Mouse (Mus musculus) C2C12 (cell line): ENCODE measurements at regions not wholly inside any gene's neighbourhood (a gene's known extent, or its start where the extent isn't known, plus 50 kb on each side); places are given as distances from the start of the nearest gene placed in this dataset.

Experiments used
- H3K27me3 ChIP-seq: one replicate; pipeline ENCODE4 v1.6.1; 2011; ENCODE audit not compliant: control insufficient read depth, insufficient read depth, insufficient read length
- H3K36me3 ChIP-seq: one replicate; pipeline ENCODE4 v1.6.1; 2011; ENCODE audit not compliant: control insufficient read depth, insufficient read depth
- H3K4me3 ChIP-seq: one replicate; pipeline ENCODE4 v1.5.1; 2011; ENCODE audit warnings: mild to moderate bottlenecking, control low read depth; ENCODE audit not compliant: poor library complexity, insufficient read depth, severe bottlenecking
- H3K79me2 ChIP-seq: one replicate; pipeline ENCODE4 v1.6.1; 2011; ENCODE audit not compliant: control insufficient read depth, insufficient read depth
- H3K79me3 ChIP-seq: one replicate; pipeline ENCODE4 v1.6.1; 2011; ENCODE audit warnings: low read depth, control low read depth
- H3ac ChIP-seq: one replicate; pipeline ENCODE3; 2011; ENCODE audit warnings: low read depth; ENCODE audit not compliant: control insufficient read depth, insufficient read length
- CEBPB ChIP-seq: IDR thresholded peaks from one replicate; pipeline ENCODE4 v1.6.1; 2011; ENCODE audit warnings: low read depth, mild to moderate bottlenecking, control low read depth, moderate library complexity
- CTCF ChIP-seq: IDR thresholded peaks from one replicate; pipeline ENCODE4 v1.5.1; 2011; ENCODE audit not compliant: control insufficient read depth, insufficient read depth, insufficient read length
- FOSL1 ChIP-seq: IDR thresholded peaks from one replicate; pipeline ENCODE4 v1.8.0; 2011; ENCODE audit warnings: mild to moderate bottlenecking, low read length; ENCODE audit not compliant: poor library complexity, insufficient read depth, severe bottlenecking
- MAX ChIP-seq: IDR thresholded peaks from one replicate; pipeline ENCODE4 v1.6.1; 2011; ENCODE audit warnings: mild to moderate bottlenecking, control low read depth
- MYOD1 ChIP-seq: IDR thresholded peaks from one replicate; pipeline ENCODE4 v1.6.1; 2011; ENCODE audit warnings: low read depth; ENCODE audit not compliant: control insufficient read depth, insufficient read length
- MYOG ChIP-seq: IDR thresholded peaks from one replicate; pipeline ENCODE4 v1.6.1; 2011; ENCODE audit not compliant: control insufficient read depth, insufficient read length; ENCODE audit errors: extremely low read depth
- USF1 ChIP-seq: IDR thresholded peaks from one replicate; pipeline ENCODE4 v1.6.1; 2011; ENCODE audit warnings: low read depth, mild to moderate bottlenecking, control low read depth, moderate library complexity

- no peak overlapping the region for H3ac ChIP-seq
- no peaks in the 10 kb centered on the region for H3K79me3 ChIP-seq
- no peaks in the 10 kb centered on the region for H3K79me2 ChIP-seq
- no peaks in the 10 kb centered on the region for H3K36me3 ChIP-seq
- no peak for TF ChIP-seq CTCF
- TF ChIP-seq MAX, result no peak
- TF ChIP-seq FOSL1, result no peak
- TF ChIP-seq MYOG, result no peak
- no peak for TF ChIP-seq CEBPB
- TF ChIP-seq USF1, result no peak
- no peak for TF ChIP-seq MYOD1
- no peak overlapping the region for H3K4me3 ChIP-seq
- no peaks in the 10 kb centered on the region for H3K27me3 ChIP-seq
Measured at GRCm38 (mm10) chr1:63929362-63930125, 160.5 kb upstream of the 4933402D24Rik start.

- TF ChIP-seq CEBPB (no peak), MYOG (no peak), MYOD1 (no peak), USF1 (no peak), FOSL1 (no peak), CTCF (no peak), MAX (no peak)
- H3K27me3 ChIP-seq, result peaks cover 3% of the 10 kb centered on the region
- no peaks in the 10 kb centered on the region for H3K36me3 ChIP-seq
- no peaks in the 10 kb centered on the region for H3K79me3 ChIP-seq
- H3ac ChIP-seq, result no peak overlapping the region
- no peaks in the 10 kb centered on the region for H3K79me2 ChIP-seq
- H3K4me3 ChIP-seq, result no peak overlapping the region
Measured at GRCm38 (mm10) chr1:63928850-63929249, 159.8 kb upstream of the 4933402D24Rik start.

DNA sequence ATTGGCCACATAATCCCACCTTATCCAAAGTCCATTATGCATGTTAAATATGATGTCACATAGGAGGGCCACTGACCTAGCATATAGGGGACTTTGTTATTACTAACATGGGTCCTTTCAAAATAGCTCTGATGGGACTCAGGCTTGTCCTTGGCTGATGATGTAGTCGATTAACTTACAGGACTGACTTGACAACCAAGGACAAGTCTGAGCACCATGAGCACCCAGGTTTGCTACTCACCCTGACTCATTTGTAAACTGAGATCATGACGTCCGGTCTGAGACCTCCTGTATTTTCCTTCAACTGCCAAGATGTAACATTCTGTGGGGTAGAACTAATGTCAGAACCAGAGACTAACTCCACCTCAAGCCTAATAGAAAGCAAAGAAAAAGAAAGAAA is 159.3 kb upstream of the 4933402D24Rik start:
- TF ChIP-seq CEBPB, result no peak
- TF ChIP-seq USF1, result no peak
- TF ChIP-seq CTCF, result no peak
- no peak for TF ChIP-seq FOSL1
- TF ChIP-seq MAX, result no peak
- TF ChIP-seq MYOG, result no peak
- no peak for TF ChIP-seq MYOD1
- no peak overlapping the region for H3K4me3 ChIP-seq
- H3K79me2 ChIP-seq, result no peaks in the 10 kb centered on the region
- no peaks in the 10 kb centered on the region for H3K36me3 ChIP-seq
- no peaks in the 10 kb centered on the region for H3K79me3 ChIP-seq
- peaks cover 8% of the 10 kb centered on the region for H3K27me3 ChIP-seq
- no peak overlapping the region for H3ac ChIP-seq

GRCm38 (mm10) chr1:63920181-63920933 is 151.3 kb upstream of the 4933402D24Rik start:
- TF ChIP-seq MYOD1, result no peak
- no peak for TF ChIP-seq FOSL1
- TF ChIP-seq USF1, result no peak
- TF ChIP-seq CTCF, result no peak
- no peak for TF ChIP-seq MYOG
- no peak for TF ChIP-seq MAX
- no peak for TF ChIP-seq CEBPB
- no peaks in the 10 kb centered on the region for H3K36me3 ChIP-seq
- H3K27me3 ChIP-seq, result peaks cover 20% of the 10 kb centered on the region
- H3K79me3 ChIP-seq, result no peaks in the 10 kb centered on the region
- H3K79me2 ChIP-seq, result no peaks in the 10 kb centered on the region
- no peak overlapping the region for H3ac ChIP-seq
- no peak overlapping the region for H3K4me3 ChIP-seq

DNA sequence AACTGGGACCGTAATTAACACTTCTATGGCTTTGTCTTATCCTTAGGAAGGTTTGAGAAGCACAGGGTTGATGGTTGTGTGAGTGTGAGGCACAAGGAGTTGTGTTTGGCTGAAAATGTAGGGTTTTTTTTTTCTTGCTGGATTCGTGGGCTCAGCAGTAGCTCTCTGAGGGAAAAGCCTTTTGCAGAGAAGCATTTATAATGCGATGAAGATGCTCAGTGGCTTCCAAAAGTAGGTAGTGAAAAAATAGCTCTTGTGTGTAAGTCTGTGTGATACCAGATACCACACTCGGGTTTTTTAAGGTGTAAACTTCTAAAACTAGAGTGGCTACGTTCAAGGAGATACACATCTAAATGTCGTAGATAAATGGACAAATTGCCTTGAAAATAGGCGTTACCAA is 149.1 kb upstream of the 4933402D24Rik start:
- no peaks in the 10 kb centered on the region for H3K36me3 ChIP-seq
- H3K27me3 ChIP-seq, result peaks cover 11% of the 10 kb centered on the region
- H3K4me3 ChIP-seq, result no peak overlapping the region
- no peaks in the 10 kb centered on the region for H3K79me2 ChIP-seq
- no peak overlapping the region for H3ac ChIP-seq
- no peaks in the 10 kb centered on the region for H3K79me3 ChIP-seq
- TF ChIP-seq CEBPB, result no peak
